In the genomic region with DNA sequence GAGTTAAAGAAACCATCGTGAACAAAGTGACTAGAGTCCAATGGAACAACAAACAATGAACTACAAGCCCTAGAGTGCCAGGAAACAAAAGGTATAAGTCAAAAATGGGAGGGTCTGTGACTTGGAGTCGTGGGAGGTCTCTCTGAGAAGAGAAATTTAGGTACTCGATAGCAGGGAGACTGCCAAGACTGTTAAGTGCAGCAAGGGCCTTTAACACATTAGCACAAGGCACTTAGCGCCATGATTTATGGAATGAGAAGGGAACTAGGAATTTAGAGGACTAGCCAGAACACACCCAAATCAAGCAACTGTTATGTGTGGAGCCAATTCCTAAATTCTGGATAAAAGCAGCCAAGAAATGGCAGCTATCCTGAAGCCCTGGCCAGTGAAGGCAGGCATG, we compare ENCODE assay signal across 16 mouse cellular contexts.
"Had no signal": no experiment of that assay in that cellular context is flagged by ENCODE, and none has a peak within 500 bp of the region (broad histone marks: within the 10 kb centered on the region; RNA-seq: fewer than 3 reads in every experiment).

No protein-coding gene starts in this region.

- H3K27me3 ChIP-seq: intestine, embryonic 15.5 days; limb, embryonic 15.5 days; lung, embryonic 15.5 days had no signal

- DNase-seq: kidney, adult 11 months; kidney, adult 8-10 months; kidney, postnatal 25 days; layer of hippocampus, adult 9-11 months; liver, postnatal 0 days; midbrain, embryonic 14.5 days; thymus, adult 18-20 months; thymus, postnatal 36 days had no signal

- H3K27ac ChIP-seq: intestine, embryonic 15.5 days; kidney, postnatal 0 days; layer of hippocampus, adult 2 months; limb, embryonic 15.5 days; liver, embryonic 14.5 days; macrophage had no signal

- H3K4me1 ChIP-seq: limb, embryonic 15.5 days had no signal

- H3K9ac ChIP-seq: intestine, embryonic 15.5 days; limb, embryonic 15.5 days; liver, embryonic 14.5 days; liver, postnatal 0 days; lung, embryonic 15.5 days had no signal

- H3K4me3 ChIP-seq: intestine, embryonic 15.5 days; layer of hippocampus, adult 2 months; limb, embryonic 15.5 days; lung, embryonic 15.5 days had no signal

- H3K9me3 ChIP-seq: intestine, embryonic 15.5 days; limb, embryonic 15.5 days; lung, embryonic 15.5 days had no signal

- ATAC-seq: intestine, embryonic 15.5 days; liver, postnatal 0 days had no signal

- H3K4me2 ChIP-seq: intestine, embryonic 15.5 days; limb, embryonic 15.5 days; liver, embryonic 11.5 days; lung, embryonic 15.5 days had no signal
